Mouse (Mus musculus) forebrain, postnatal 0 days (tissue): ENCODE data around the gene Gpld1. TPM values are rescaled to one million over a fixed set of nuclear protein-coding genes. Genes with fewer than 3 reads are reported as not detected.

Source experiments
- ATAC-seq: fragments of 200-750 bp; cut with Nextera tagmentation; 2 replicates; pipeline ENCODE4 v1.8.0; 2017; ENCODE audit warnings: mild to moderate bottlenecking, moderate library complexity
- DNase-seq: peaks from one replicate; pipeline ENCODE4 v3.0.0-alpha.2; 2015
- H3K27ac ChIP-seq: fragments of 300-500 bp; sonication (generic); 2 replicates; pipeline ENCODE4 v1.5.1; 2014; ENCODE audit warnings: low read depth, mild to moderate bottlenecking, antibody characterized with exemption, low read length, moderate library complexity, mixed read lengths
- H3K27me3 ChIP-seq: fragments of 300-500 bp; sonication (generic); 2 replicates; pipeline ENCODE4 v1.6.1; 2014; ENCODE audit warnings: mild to moderate bottlenecking, low read length, mixed read lengths; ENCODE audit not compliant: insufficient read depth
- H3K36me3 ChIP-seq: fragments of 300-500 bp; sonication (generic); 2 replicates; pipeline ENCODE4 v1.6.1; 2014; ENCODE audit warnings: mild to moderate bottlenecking, moderate library complexity; ENCODE audit not compliant: insufficient read depth
- H3K4me1 ChIP-seq: fragments of 300-500 bp; sonication (generic); 2 replicates; pipeline ENCODE4 v1.6.1; 2014; ENCODE audit warnings: antibody characterized with exemption; ENCODE audit not compliant: insufficient read depth
- H3K4me2 ChIP-seq: fragments of 300-500 bp; sonication (generic); 2 replicates; pipeline ENCODE4 v1.6.1; 2014; ENCODE audit warnings: low read depth, mild to moderate bottlenecking, moderate library complexity
- H3K4me3 ChIP-seq: fragments of 300-500 bp; sonication (generic); 2 replicates; pipeline ENCODE4 v1.5.1; 2014; ENCODE audit warnings: low read depth, low read length, mixed read lengths
- H3K9ac ChIP-seq: fragments of 300-500 bp; sonication (generic); 2 replicates; pipeline ENCODE4 v1.6.1; 2014; ENCODE audit warnings: mild to moderate bottlenecking
- H3K9me3 ChIP-seq: fragments of 300-500 bp; sonication (generic); 2 replicates; pipeline ENCODE4 v1.6.1; 2016; ENCODE audit warnings: low read length
- CTCF ChIP-seq: sonication (generic); IDR thresholded peaks from 2 replicates; pipeline ENCODE4 v1.5.1; 2016; ENCODE audit warnings: antibody characterized with exemption, control low read depth, low read depth
- WGBS: fragments of 180-500 bp; shearing (Covaris S2); extraction: QIAGEN DNeasy Blood & Tissue Kit; methylation state at CpG from one replicate; pipeline ENCODE4 v1.1.7; 2014; 5-methylcytosine and 5-hydroxymethylcytosine counted together
- polyA plus RNA-seq: library from polyadenylated mRNA; unstranded; fragments of >200 nt; fragmentation: Nextera tagmentation; extraction: Ambion mirVana; gene quantifications from 2 replicates; pipeline ENCODE4 v1.2.1, GENCODE M21; 2015
- total RNA-seq: library from RNA; depleted of rRNA; stranded (reverse); fragments of >200 nt; gene quantifications from 2 replicates; pipeline ENCODE4 v1.2.3, GENCODE M21; 2014

Gpld1 gene
- total and polyA plus RNA-seq, 2 experiments from 2014 or later = 1.6 to 5.2 TPM

DNA sequence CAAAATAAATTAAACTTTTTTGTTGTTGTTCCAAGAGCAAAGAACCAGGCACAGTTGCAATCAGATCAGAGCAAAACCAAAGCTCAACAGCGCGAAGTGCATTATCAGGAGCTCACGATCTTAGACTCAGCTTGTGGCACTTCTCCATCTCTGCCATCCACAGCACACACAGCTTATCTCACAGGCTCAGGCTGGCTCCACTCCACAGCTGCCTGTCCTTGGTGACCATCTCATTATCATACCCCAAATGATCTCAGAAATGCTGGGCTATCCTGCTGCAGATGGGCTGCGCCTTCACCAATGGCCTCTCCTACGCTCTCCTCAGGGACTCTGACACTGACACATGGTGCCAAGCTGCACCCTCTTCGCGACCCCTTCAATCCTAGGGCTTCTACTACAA, 9.8 kb upstream of the Gpld1 start:
- H3K4me3 ChIP-seq = no peak overlapping the region
- H3K9me3 ChIP-seq = no peaks in the 10 kb centered on the region
- no peak for TF ChIP-seq CTCF
- DNase-seq (no peak), ATAC-seq (no peak)
- peaks cover 5% of the 10 kb centered on the region; the same call in 1 of the 2 replicates for H3K36me3 ChIP-seq
- no peak overlapping the region for H3K4me2 ChIP-seq
- H3K4me1 ChIP-seq = peaks cover 5% of the 10 kb centered on the region
- 94% methylated on average over 7 of the region's 7 CpGs for WGBS
- no peaks in the 10 kb centered on the region for H3K27me3 ChIP-seq
- no peak overlapping the region for H3K9ac ChIP-seq
- H3K27ac ChIP-seq = no peak overlapping the region

DNA sequence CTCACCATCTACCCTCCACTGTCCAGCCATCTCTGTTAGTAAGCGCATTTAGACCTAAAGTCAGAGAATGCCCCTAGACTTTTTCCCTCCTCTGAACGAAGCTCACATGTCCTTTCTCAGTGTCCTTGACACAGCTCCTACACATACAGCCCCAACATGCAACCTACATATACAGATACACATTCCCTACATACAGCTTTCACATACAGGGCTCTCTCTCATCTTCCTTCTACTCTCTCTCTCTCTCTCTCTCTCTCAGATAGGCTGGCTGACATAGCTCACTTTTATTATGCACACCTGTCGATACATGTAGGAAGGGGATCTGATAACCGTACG, 6.2 kb upstream of the Gpld1 start:
- no peak for TF ChIP-seq CTCF
- Histone ChIP-seq H3K27me3 (no peaks in the 10 kb centered on the region), H3K9ac (peak overlapping the region; percentile 94), H3K4me1 (peaks cover 10% of the 10 kb centered on the region), H3K9me3 (no peaks in the 10 kb centered on the region), H3K4me2 (peak overlapping the region; percentile 63), H3K27ac (no peak overlapping the region; the same call in 1 of the 2 replicates), H3K4me3 (peak overlapping the region; percentile 90), H3K36me3 (no peaks in the 10 kb centered on the region)
- DNase-seq = peak; percentile 52
- no peak for ATAC-seq
- 31% methylated on average over 5 of the region's 5 CpGs for WGBS

DNA sequence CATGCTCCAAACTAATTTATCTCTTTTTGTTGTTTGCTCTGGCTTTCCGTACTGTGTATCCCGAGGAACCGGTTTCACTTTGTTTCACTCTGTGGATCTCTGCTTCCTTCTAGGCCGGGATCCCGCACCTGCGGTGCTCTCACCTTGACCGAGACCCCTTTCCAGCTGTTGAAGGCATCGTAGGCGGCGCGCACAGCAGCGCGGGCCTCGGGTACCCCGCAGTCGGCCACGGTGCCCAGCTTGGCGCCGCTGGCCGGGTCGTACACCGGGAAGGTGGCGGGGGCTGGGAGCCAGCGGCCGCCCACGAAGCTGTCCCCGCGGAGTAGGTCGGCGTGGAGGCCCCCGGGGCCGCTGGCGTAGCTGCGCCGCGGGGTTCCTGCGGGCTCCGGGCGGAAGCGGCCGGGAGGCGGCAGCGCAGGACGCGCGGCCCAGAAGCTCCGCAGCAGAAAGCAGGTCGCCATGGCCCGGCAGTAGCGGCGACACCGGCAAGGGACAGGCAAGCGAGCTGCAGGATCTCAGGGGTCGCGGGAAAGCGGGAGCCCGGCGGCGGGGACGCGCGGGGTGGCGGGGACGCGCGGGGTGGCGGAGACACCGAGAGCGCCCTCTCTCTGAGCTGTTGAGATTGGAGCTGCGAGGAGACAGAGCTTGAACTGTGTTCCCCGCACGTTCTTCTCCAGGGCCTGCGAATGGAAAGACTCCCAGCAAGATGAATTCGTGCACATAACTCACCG, 5.7 kb upstream of the Gpld1 start, which contains the start of gene Aldh5a1:
Aldh5a1 (minus strand) TSS at position 554 of the 731 bp plus-strand sequence.
- Histone ChIP-seq H3K27me3 (no peaks in the 10 kb centered on the region), H3K4me1 (peaks cover 10% of the 10 kb centered on the region), H3K36me3 (no peaks in the 10 kb centered on the region), H3K9ac (peak within 1 kb of the TSS; percentile 94), H3K27ac (peak within 1 kb of the TSS; percentile 86), H3K9me3 (no peaks in the 10 kb centered on the region), H3K4me2 (peak within 1 kb of the TSS; percentile 63), H3K4me3 (peak within 1 kb of the TSS; percentile 90)
- WGBS = 1% methylated on average over 75 of the region's 75 CpGs
- peak; percentile 86 for DNase-seq
- TF ChIP-seq CTCF = peak; percentile 68
- ATAC-seq = peak; percentile 90

DNA sequence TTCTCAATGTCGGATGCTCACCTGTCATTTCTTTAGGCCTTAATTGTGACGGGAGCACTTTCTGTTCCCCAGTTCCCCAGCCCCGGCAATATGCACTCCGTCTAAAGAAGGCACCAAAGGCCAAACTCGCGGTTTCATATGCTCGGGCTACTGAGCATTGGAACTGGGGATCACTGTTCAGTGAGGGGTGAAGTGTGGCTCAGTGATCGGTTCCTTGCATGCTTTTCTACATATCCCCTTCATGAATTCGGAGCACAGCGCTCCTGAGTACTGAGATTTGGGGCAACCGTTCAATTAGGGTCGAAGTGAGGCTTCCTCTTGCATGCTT, 5.1 kb upstream of the Gpld1 start:
- no peaks in the 10 kb centered on the region for H3K27me3 ChIP-seq
- H3K36me3 ChIP-seq = no peaks in the 10 kb centered on the region
- peak; percentile 21 for ATAC-seq
- no peaks in the 10 kb centered on the region for H3K9me3 ChIP-seq
- peak overlapping the region; percentile 90 for H3K4me3 ChIP-seq
- WGBS = 17% methylated on average over 12 of the region's 12 CpGs
- DNase-seq = no peak
- H3K9ac ChIP-seq = peak overlapping the region; percentile 94
- peak overlapping the region; percentile 63 for H3K4me2 ChIP-seq
- peaks cover 10% of the 10 kb centered on the region for H3K4me1 ChIP-seq
- H3K27ac ChIP-seq = peak overlapping the region; percentile 86
- TF ChIP-seq CTCF = no peak

DNA sequence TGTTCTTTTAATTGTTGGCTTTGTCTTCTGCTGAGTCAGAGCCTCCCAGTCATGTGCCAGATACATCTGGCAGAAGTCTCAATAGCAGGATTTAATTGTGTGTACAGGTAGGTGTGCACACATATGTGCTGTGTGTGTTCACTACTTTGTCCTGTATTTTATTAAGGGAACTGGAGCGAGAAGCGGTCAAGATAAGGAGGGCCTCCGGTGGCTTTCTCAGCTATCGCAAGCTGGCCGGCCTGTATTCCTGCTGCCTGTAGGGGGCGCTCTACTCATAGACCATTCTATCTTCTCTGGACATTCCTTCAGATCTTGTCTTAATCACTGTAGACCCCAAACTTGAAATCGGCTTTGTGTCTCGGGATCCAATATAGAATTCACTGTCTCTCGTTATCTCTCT, 4.3 kb upstream of the Gpld1 start:
- Histone ChIP-seq H3K9ac (no peak overlapping the region), H3K27me3 (no peaks in the 10 kb centered on the region), H3K27ac (no peak overlapping the region), H3K36me3 (no peaks in the 10 kb centered on the region), H3K4me3 (no peak overlapping the region), H3K4me2 (no peak overlapping the region), H3K9me3 (no peaks in the 10 kb centered on the region), H3K4me1 (peaks cover 10% of the 10 kb centered on the region)
- peak; percentile 67 for DNase-seq
- ATAC-seq = no peak
- peak; percentile 72 for TF ChIP-seq CTCF
- 35% methylated on average over 9 of the region's 9 CpGs for WGBS

DNA sequence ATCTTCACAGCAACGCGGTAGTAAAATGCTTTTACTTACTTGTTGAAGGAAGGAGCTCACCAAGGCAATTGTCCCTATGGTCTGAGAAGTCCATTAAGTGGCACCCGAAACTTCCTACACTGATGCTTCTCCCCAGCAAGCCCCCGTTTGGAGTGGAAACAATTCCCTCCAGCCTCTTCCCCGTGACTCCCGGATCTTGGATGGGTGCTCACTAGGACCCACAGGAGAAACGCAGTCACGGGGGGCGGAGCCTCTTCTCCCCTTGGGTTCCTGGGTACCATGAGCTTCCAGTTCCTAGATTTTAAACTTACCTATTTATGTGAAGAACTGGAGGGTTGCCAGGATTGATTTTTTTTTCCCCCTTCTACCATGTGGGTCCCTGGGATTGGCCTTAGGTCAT, 3.5 kb upstream of the Gpld1 start:
- Histone ChIP-seq H3K4me3 (no peak overlapping the region), H3K27ac (no peak overlapping the region), H3K9me3 (no peaks in the 10 kb centered on the region), H3K4me1 (peaks cover 10% of the 10 kb centered on the region), H3K9ac (no peak overlapping the region), H3K4me2 (no peak overlapping the region), H3K27me3 (no peaks in the 10 kb centered on the region), H3K36me3 (no peaks in the 10 kb centered on the region)
- no peak for DNase-seq
- no peak for TF ChIP-seq CTCF
- no peak for ATAC-seq
- 91% methylated on average over 9 of the region's 9 CpGs for WGBS

DNA sequence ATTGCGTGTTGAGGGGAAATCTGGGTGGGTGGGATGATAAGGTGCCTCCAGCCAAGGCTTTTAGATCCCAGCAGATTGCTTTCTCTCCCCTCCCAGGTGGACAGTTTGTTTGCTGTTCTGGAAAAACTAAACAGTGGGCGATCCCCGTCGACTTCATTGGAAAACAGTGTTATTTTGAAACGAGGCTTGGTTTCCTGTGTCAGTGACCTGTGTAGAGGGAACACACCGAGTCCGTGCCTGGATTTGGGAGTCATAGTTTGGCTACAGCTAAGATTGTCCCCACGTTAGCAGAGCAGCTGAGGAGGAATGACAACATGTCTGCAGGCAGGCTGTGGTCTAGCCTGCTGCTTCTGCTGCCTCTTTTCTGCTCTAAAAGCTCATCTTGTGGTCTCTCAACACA, 351 bp downstream of the Gpld1 start:
- Histone ChIP-seq H3K4me2 (no peak overlapping the region), H3K27ac (no peak overlapping the region), H3K36me3 (no peaks in the 10 kb centered on the region), H3K4me3 (no peak overlapping the region), H3K9ac (no peak overlapping the region), H3K4me1 (peaks cover 4% of the 10 kb centered on the region; the same call in 1 of the 2 replicates), H3K27me3 (no peaks in the 10 kb centered on the region), H3K9me3 (no peaks in the 10 kb centered on the region)
- ATAC-seq (no peak), DNase-seq (no peak)
- 83% methylated on average over 8 of the region's 8 CpGs for WGBS
- no peak for TF ChIP-seq CTCF
